Mouse (Mus musculus): Measurements from ENCODE around the gene Acot7. TPM values are rescaled to one million over a fixed set of nuclear protein-coding genes. Genes with fewer than 3 reads are reported as not detected.

Gene Acot7
- polyA plus RNA-seq, 1 experiment = 0.51 TPM

- Histone ChIP-seq H3K27me3 (ENCODE audit: control insufficient read depth) (peaks cover 3% of the 10 kb centered on the region), H3K4me1 (ENCODE audit: control insufficient read depth) (peaks cover 39% of the 10 kb centered on the region), H3K9me3 (ENCODE audit: control insufficient read depth, low read length) (no peaks in the 10 kb centered on the region), H3K4me3 (replicated peaks) (no peak overlapping the region), H3K36me3 (ENCODE audit: control insufficient read depth) (no peaks in the 10 kb centered on the region)
- TF ChIP-seq GATA1 (IDR thresholded peaks at IDR 0.05; ENCODE audit: low read length) (no peak), TAL1 (IDR thresholded peaks at IDR 0.05; ENCODE audit: low read length) (no peak)
Observed at GRCm38 (mm10) chr4:152185137-152185509, 7.2 kb downstream of the Acot7 start.

- Histone ChIP-seq H3K36me3 (ENCODE audit: control insufficient read depth) (no peaks in the 10 kb centered on the region), H3K27me3 (ENCODE audit: control insufficient read depth) (no peaks in the 10 kb centered on the region; the same call in 1 of the 2 replicates), H3K9me3 (ENCODE audit: control insufficient read depth, low read length) (no peaks in the 10 kb centered on the region), H3K4me1 (ENCODE audit: control insufficient read depth) (peaks cover 43% of the 10 kb centered on the region), H3K4me3 (replicated peaks) (no peak overlapping the region)
- TF ChIP-seq TAL1 (IDR thresholded peaks at IDR 0.05; ENCODE audit: low read length) (no peak), GATA1 (IDR thresholded peaks at IDR 0.05; ENCODE audit: low read length) (no peak)
Observed at GRCm38 (mm10) chr4:152185510-152186204, 7.7 kb downstream of the Acot7 start.

DNA sequence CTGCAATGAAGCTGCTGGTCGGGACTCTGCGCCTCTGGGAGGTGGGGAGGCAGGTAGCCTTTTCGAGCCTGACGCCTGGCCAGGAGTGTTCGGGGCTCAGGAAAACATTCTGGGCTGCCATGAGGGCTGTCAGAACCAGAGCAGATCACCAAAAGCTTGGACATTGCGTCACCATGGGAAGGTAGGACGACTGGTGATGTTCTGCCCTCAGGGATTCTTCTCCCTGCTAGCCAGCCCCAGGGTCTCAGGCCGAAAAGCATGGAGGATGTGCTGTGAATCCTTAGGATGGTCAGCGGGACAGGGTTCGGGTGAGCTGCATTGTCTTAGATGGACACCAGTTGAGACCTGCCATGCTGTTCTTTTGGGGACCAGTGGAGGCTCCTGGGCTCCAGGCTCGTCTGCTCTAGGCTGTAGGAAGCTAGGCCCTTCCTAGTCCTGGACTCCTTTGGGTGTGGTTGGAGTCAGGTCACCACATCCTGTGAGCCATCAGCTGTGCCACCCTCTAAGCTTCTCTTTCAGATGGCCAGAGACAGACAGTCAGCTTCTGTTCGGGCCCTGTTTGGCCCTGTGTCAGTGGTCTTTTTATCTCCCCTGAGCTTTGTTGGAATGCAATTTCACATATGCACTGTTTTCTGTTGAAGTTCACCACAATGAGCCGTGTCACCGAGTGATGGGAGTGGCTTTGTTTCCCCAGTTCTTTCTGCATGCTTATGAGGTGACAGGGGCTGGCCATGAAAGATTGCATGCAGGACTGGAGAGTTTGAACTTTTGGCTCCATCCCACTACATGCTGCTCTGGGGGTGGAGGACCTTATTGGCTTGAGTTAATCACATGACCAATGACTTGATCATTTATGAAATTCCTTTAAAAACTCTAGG, 8.5 kb downstream of the Acot7 start:
- H3K4me1 ChIP-seq (ENCODE audit: control insufficient read depth) = peaks cover 47% of the 10 kb centered on the region

GRCm38 (mm10) chr4:152187142-152187541, 9.2 kb downstream of the Acot7 start:
- Histone ChIP-seq H3K4me1 (ENCODE audit: control insufficient read depth) (peaks cover 47% of the 10 kb centered on the region), H3K4me3 (replicated peaks) (no peak overlapping the region), H3K27me3 (ENCODE audit: control insufficient read depth) (no peaks in the 10 kb centered on the region; the same call in 1 of the 2 replicates), H3K36me3 (ENCODE audit: control insufficient read depth) (no peaks in the 10 kb centered on the region), H3K9me3 (ENCODE audit: control insufficient read depth, low read length) (no peaks in the 10 kb centered on the region)
- no peak for TF ChIP-seq GATA1 (IDR thresholded peaks at IDR 0.05; ENCODE audit: low read length)
- TF ChIP-seq TAL1 (IDR thresholded peaks at IDR 0.05; ENCODE audit: low read length) = no peak

More for the DNA sequence above, 8.5 kb downstream of the Acot7 start:
- no peaks in the 10 kb centered on the region for H3K9me3 ChIP-seq (ENCODE audit: control insufficient read depth, low read length)
- TF ChIP-seq TAL1 (IDR thresholded peaks at IDR 0.05; ENCODE audit: low read length) (no peak), GATA1 (IDR thresholded peaks at IDR 0.05; ENCODE audit: low read length) (no peak)
- H3K4me3 ChIP-seq (replicated peaks) = no peak overlapping the region
- H3K27me3 ChIP-seq (ENCODE audit: control insufficient read depth) = no peaks in the 10 kb centered on the region; the same call in 1 of the 2 replicates
- no peaks in the 10 kb centered on the region for H3K36me3 ChIP-seq (ENCODE audit: control insufficient read depth)

GRCm38 (mm10) chr4:152188651-152189050, 10.7 kb downstream of the Acot7 start:
- H3K4me1 ChIP-seq (ENCODE audit: control insufficient read depth) = peaks cover 47% of the 10 kb centered on the region

DNA sequence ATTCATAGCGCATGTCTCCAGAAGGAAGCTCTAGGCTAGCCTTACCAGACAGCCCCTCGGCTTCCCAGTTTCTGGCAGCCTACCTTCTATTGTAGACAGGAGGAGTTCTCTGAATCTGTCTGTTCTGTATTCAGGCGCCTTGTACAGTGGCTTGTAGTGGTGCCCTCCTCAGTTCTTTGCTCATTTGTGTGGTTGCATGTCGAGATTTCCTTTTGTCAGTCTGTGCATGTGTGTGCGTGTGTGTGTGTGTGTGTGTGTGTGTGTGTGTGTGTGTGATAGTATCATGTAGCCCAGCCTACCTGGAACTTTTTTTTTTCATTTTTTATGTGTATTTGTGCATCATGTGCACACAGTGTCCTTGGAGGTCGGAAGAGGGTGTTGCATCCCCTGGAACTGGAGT, 11.1 kb downstream of the Acot7 start:
- no peak for TF ChIP-seq GATA1 (IDR thresholded peaks at IDR 0.05; ENCODE audit: low read length)
- no peak for TF ChIP-seq TAL1 (IDR thresholded peaks at IDR 0.05; ENCODE audit: low read length)
- peaks cover 47% of the 10 kb centered on the region for H3K4me1 ChIP-seq (ENCODE audit: control insufficient read depth)
- H3K36me3 ChIP-seq (ENCODE audit: control insufficient read depth) = no peaks in the 10 kb centered on the region
- H3K4me3 ChIP-seq (replicated peaks) = no peak overlapping the region
- H3K27me3 ChIP-seq (ENCODE audit: control insufficient read depth) = no peaks in the 10 kb centered on the region; the same call in 1 of the 2 replicates
- H3K9me3 ChIP-seq (ENCODE audit: control insufficient read depth, low read length) = no peaks in the 10 kb centered on the region

More at GRCm38 (mm10) chr4:152188651-152189050, 10.7 kb downstream of the Acot7 start:
- no peaks in the 10 kb centered on the region for H3K36me3 ChIP-seq (ENCODE audit: control insufficient read depth)
- no peak overlapping the region for H3K4me3 ChIP-seq (replicated peaks)
- no peaks in the 10 kb centered on the region for H3K9me3 ChIP-seq (ENCODE audit: control insufficient read depth, low read length)
- TF ChIP-seq TAL1 (IDR thresholded peaks at IDR 0.05; ENCODE audit: low read length) (no peak), GATA1 (IDR thresholded peaks at IDR 0.05; ENCODE audit: low read length) (no peak)
- no peaks in the 10 kb centered on the region; the same call in 1 of the 2 replicates for H3K27me3 ChIP-seq (ENCODE audit: control insufficient read depth)

GRCm38 (mm10) chr4:152189691-152190090, 11.8 kb downstream of the Acot7 start:
- Histone ChIP-seq H3K27me3 (ENCODE audit: control insufficient read depth) (no peaks in the 10 kb centered on the region; the same call in 1 of the 2 replicates), H3K36me3 (ENCODE audit: control insufficient read depth) (no peaks in the 10 kb centered on the region), H3K9me3 (ENCODE audit: control insufficient read depth, low read length) (no peaks in the 10 kb centered on the region), H3K4me1 (ENCODE audit: control insufficient read depth) (peaks cover 49% of the 10 kb centered on the region), H3K4me3 (replicated peaks) (no peak overlapping the region)
- TF ChIP-seq GATA1 (IDR thresholded peaks at IDR 0.05; ENCODE audit: low read length) = no peak
- no peak for TF ChIP-seq TAL1 (IDR thresholded peaks at IDR 0.05; ENCODE audit: low read length)

GRCm38 (mm10) chr4:152190096-152190653, 12.2 kb downstream of the Acot7 start:
- H3K4me1 ChIP-seq (ENCODE audit: control insufficient read depth) = peaks cover 49% of the 10 kb centered on the region
- H3K36me3 ChIP-seq (ENCODE audit: control insufficient read depth) = no peaks in the 10 kb centered on the region
- no peaks in the 10 kb centered on the region; the same call in 1 of the 2 replicates for H3K27me3 ChIP-seq (ENCODE audit: control insufficient read depth)
- TF ChIP-seq TAL1 (IDR thresholded peaks at IDR 0.05; ENCODE audit: low read length) = no peak
- no peak for TF ChIP-seq GATA1 (IDR thresholded peaks at IDR 0.05; ENCODE audit: low read length)
- no peaks in the 10 kb centered on the region for H3K9me3 ChIP-seq (ENCODE audit: control insufficient read depth, low read length)
- H3K4me3 ChIP-seq (replicated peaks) = no peak overlapping the region

DNA sequence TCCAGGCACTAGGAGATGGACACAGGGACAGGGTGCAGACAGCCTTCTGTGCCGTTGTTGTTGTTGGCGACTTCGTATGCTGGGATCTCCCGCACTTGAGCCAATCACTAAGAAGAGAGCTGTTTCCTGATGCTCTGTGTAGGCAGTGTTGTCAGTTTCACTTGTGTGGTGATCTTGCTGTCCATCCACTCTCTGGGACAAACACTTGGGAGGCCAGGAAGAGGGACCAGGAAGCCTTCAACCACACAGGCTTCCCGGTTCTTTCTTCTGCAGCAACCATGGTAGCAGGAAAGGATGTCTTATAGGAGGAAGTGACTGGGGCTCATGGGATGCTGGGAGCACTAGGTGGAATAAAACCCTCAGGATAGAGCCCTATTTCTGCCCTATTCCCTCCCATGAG, 12.8 kb downstream of the Acot7 start:
- Histone ChIP-seq H3K4me3 (replicated peaks) (no peak overlapping the region), H3K27me3 (ENCODE audit: control insufficient read depth) (no peaks in the 10 kb centered on the region; the same call in 1 of the 2 replicates), H3K36me3 (ENCODE audit: control insufficient read depth) (no peaks in the 10 kb centered on the region), H3K9me3 (ENCODE audit: control insufficient read depth, low read length) (no peaks in the 10 kb centered on the region), H3K4me1 (ENCODE audit: control insufficient read depth) (peaks cover 45% of the 10 kb centered on the region)
- TF ChIP-seq TAL1 (IDR thresholded peaks at IDR 0.05; ENCODE audit: low read length) = no peak
- TF ChIP-seq GATA1 (IDR thresholded peaks at IDR 0.05; ENCODE audit: low read length) = no peak
